Mouse (Mus musculus): Measurements from ENCODE around the gene Abi2.

- TF ChIP-seq CTCF (IDR thresholded peaks at IDR 0.05; ENCODE audit: extremely low read depth, insufficient read depth, insufficient read length, insufficient replicate concordance) (no peak), POLR2A (IDR thresholded peaks at IDR 0.05; ENCODE audit: low read depth, low read length) (no peak)
Observed at GRCm38 (mm10) chr1:60460623-60461022, 51.2 kb downstream of the Abi2 start.
